Mouse (Mus musculus) liver, embryonic 14.5 days (tissue): ENCODE results near the gene Cc2d1a.

Source experiments
- CTCF ChIP-seq: IDR thresholded peaks from 2 replicates; pipeline ENCODE4 v1.5.1; 2016; ENCODE audit warnings: antibody characterized with exemption, low read depth, control low read depth
- EP300 ChIP-seq: IDR thresholded peaks from 2 replicates; pipeline ENCODE4 v1.6.1; 2016; ENCODE audit warnings: antibody characterized with exemption, low read depth

- TF ChIP-seq CTCF: no peak
- TF ChIP-seq EP300: no peak
These were observed 37.4 kb upstream of the Cc2d1a start, which contains the start of gene Nanos3 for GRCm38 (mm10) chr8:84185117-84185516.
